Mouse (Mus musculus) G1E-ER4 (cell line): ENCODE measurements around the gene Trim27. TPM values are rescaled to one million over a fixed set of nuclear protein-coding genes. Genes with fewer than 3 reads are reported as not detected.

ENCODE experiments used
- GATA1 ChIP-seq: IDR thresholded peaks from one replicate; pipeline ENCODE4 v1.8.0; 2012; ENCODE audit warnings: low read length, inconsistent platforms
- polyA plus RNA-seq: library from polyadenylated mRNA; stranded (reverse); fragments of >175 nt; gene quantifications from 2 replicates; pipeline ENCODE4 v1.2.3, GENCODE M21; 2012

Gene Trim27
- 143 and 180 TPM in 2 replicates for polyA plus RNA-seq

DNA sequence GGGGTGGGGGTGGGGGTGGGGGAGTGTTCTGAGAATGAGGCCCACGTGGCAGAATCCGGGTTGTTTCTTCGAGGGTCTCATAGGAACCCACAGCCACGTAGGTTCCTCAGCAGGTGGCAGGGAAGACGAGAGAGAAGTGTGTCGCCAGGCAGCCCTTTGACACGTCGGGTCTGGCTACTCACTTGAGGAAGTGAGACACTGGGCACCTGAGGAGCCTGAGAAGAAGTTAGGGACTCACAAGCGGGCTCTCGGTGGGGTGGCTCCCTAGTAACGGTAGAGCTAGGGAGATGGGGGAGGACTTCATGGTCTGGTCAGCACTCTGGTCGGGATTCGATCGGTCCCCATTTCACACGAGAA is at the start of gene Trim27:
Gene Trim27, plus strand, starts transcription at position 79 of the 357 bp plus-strand sequence.
- TF ChIP-seq GATA1 = no peak

- TF ChIP-seq GATA1 = no peak
These were observed 36.8 kb upstream of the Trim27 start for GRCm38 (mm10) chr13:21142421-21142820.

GRCm38 (mm10) chr13:21145767-21146166 is 33.5 kb upstream of the Trim27 start, which contains the start of gene Olfr1368:
Gene Olfr1368 (minus strand): TSS chr13:21145867.
- TF ChIP-seq GATA1 = no peak

DNA sequence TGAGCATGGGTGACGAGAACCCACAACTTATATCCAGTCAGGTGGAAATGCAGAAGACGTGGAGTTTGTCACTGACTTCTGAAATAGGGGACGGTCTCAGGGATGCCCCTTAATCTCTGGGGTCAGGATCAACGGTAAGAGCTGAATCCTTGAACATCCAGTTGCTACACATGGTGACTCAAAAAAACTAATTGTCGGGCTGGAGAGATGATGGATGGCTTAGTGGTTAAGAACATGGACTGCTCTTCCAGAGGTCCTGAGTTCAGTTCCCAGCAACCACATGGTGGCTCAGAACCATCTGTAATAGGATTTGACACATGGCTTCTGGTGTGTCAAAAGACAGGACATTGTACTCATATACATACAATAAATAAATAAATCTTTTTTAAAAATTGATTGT is 23.4 kb upstream of the Trim27 start:
- TF ChIP-seq GATA1 = no peak

DNA sequence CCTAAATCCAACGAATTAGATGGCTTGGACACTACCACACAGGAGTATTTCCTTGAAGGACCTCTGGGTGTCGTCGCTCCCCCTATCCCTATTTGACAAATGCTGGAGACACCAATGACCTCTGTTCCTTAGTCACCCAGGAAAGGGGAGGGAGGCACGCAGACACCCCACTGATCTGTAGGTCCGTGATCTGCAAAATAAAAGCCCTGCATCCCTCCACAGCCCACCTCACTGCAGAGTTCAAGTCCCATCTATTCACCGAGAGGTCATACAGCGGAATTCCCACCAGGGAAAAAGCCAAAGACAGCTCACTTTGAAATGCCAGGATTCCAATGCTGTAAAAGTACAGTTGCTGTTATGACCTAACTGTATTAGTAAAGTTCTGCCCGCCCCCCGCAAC is 21.2 kb upstream of the Trim27 start:
- TF ChIP-seq GATA1 = no peak

GRCm38 (mm10) chr13:21158785-21159474 is 20.3 kb upstream of the Trim27 start:
- TF ChIP-seq GATA1 = no peak

GRCm38 (mm10) chr13:21159475-21159819 is 19.8 kb upstream of the Trim27 start:
- TF ChIP-seq GATA1 = no peak

DNA sequence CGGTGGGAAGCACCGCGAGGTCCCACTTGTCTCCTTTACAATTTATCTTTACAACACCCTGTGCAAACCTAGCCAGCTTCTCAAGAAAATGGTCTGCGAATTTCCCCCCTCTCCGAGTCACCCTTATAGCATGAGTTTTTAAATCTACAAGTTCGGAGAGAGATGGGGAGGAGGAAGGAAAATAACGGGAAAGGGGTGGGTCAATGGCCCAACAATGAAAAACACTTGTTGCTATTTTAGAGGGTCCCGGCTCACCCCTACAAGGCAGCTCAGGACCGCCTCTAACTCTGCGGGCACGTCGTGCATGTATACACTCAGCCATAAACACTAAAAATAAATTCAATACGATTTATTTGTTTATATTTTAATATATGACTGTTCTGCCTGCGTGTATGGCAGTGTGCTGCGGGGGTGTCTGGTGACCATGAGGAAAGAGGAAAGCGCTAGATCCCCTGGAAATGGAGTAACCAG is 19.2 kb upstream of the Trim27 start:
- TF ChIP-seq GATA1 = no peak

- no peak for TF ChIP-seq GATA1
These were observed 18.3 kb upstream of the Trim27 start for GRCm38 (mm10) chr13:21160657-21161590.

DNA sequence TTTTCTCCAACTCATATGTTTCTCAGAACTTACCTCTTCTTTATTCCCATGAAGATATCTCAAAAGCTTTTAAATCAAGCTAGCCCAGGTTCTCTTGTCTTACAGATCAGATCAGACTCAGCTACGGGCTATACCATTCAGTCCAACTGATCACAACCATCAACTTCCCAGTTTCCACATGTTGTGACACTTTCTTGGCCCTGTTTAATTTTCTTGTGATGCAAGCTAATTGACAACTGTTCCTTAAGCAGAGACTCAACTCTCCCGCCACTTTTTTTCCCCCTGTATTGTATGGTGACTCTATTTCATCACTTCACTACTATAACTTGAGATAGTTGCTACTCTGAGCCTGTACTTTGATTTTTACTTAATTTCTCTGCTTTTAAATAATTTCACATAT is 17.7 kb upstream of the Trim27 start:
- TF ChIP-seq GATA1 = no peak

DNA sequence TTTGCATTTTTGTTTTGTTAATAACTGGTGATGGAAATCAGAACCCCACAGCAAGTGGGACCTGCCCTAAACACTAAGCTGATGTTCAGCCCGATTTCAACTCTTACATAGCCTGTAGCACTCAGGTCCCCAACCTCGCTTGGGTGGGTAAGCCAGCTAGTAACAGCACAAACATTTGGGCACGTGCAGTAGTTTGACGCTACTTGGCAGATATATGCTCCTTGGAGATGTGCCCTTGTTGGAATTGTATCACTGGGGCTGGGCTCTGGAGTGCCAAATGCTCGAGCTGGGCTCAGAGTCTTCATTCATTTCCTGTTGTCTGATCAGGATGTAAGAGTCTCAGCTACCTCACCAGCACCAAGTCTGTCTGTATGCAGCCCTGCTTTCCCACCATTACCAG is 16.7 kb upstream of the Trim27 start:
- TF ChIP-seq GATA1 = no peak

DNA sequence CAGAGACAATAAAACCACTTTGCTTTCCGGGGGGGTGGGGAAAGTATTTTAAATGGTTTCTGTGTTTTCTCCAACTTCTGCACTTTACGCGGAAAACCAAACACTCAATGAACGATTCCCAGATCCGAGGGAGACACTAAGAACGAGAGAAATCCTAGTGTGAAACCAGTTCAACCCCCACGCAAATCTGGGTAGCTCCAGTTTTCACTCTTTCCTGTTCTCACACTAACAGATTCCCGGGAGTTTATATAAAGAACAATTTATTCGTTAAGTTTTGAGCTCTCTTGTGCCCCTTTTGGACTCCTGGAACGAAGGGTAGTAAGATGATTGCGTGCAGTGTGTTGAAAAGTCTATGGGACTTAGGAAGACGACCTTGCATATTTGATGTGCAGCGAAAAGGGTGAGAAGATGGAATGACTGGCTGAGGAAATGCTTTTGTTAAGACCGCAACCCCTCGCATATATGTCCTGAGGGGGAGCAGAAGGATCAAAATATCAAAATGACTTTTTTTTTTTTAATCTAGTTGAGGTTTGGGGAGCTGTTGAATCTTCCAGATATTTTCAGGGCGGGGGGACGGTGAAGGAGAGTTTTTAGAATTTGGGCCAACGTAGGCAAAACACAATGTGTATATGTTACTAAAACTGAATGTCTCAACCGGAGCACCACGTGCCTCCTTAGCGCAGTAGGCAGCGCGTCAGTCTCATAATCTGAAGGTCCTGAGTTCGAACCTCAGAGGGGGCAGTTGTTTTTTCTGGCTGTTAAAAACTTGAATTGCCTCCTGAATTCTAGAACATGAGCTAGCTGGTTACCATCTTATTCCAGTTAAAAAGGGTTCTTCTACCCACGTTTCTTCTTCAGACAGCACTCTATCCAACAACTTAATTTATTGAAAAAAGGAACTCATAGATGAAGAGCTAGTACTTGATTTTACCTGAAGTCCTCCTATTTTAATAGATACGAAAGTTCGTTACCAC is 12.0 kb upstream of the Trim27 start:
- no peak for TF ChIP-seq GATA1

GRCm38 (mm10) chr13:21167910-21168300 is 11.3 kb upstream of the Trim27 start:
- TF ChIP-seq GATA1 = no peak

DNA sequence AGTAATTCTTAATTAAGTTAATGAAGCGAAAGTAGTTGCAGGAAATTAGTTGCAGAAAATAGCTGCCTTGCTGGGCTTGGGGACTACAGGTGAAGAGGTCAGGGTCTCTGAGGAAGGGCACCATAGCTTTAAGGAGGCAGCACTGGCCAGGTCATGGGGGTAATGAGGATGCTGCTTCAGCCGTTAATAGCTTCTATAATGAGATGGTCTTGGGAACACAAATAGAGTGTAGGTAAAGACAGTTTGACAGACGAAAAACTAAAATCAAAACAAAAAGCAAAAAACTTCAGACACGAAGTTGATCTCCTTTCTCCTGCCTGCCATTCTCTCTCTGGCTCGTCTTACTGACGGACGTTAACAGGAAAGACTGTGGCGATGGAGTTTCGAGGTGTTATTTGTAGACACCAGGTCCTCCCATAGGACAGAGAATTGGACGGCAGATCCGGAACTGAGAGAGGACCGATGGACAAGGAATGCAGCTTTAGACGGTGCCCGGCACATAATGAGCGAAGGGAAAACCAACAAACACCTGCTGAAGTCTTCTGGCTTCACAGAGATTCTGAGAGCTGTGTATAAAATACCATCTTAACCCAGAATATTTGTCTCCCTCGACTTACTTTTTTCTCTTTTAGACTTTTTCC is 10.8 kb upstream of the Trim27 start:
- no peak for TF ChIP-seq GATA1

DNA sequence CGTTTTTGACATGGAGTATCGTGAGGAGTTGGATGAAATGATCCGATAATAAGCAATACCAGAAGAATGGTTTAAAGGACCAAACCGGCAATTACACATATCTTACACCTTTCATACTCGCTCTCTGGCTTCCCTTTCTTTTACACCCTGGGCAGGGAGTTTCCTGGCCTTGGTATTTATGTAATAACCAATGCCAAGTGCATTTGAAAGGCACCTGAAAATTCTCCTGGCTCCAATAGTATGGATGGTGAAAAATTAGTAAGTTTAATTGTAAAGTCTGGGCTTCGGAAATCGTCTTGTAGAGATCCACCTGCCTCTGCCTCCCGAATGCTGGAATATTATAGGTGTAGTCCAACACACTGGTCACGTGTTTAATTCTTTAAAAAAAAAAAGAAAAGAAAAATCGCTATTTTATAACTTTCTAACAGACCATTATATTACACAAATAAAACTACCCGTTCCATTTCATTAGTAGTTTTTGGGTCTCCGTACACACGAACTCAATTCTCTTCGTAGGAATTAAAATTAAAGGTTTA is 10.1 kb upstream of the Trim27 start:
- TF ChIP-seq GATA1 = no peak
